Mouse (Mus musculus) splenic B cell, adult 2 months (primary cell): ENCODE data around the gene Gm17545.

Experiments used
- DNase-seq: peaks from one replicate; pipeline ENCODE4 v3.0.0-alpha.2; 2011; ENCODE audit warnings: low read depth, low spot score
- H3K27me3 ChIP-seq: 2 replicates; pipeline ENCODE4 v1.6.1; 2012; ENCODE audit warnings: mild to moderate bottlenecking, low read length, moderate library complexity, mixed read lengths; ENCODE audit not compliant: control insufficient read depth, poor library complexity, insufficient read depth, severe bottlenecking
- H3K36me3 ChIP-seq: 2 replicates; pipeline ENCODE4 v1.6.1; 2012; ENCODE audit warnings: mild to moderate bottlenecking, low read length, moderate library complexity, mixed read lengths; ENCODE audit not compliant: control insufficient read depth, poor library complexity, insufficient read depth, severe bottlenecking

The Gm17545 gene

GRCm38 (mm10) chr9:22428666-22429410, 25.3 kb upstream of the Gm17545 start:
- H3K36me3 ChIP-seq: no peaks in the 10 kb centered on the region
- H3K27me3 ChIP-seq: no peaks in the 10 kb centered on the region
- no peak for DNase-seq

DNA sequence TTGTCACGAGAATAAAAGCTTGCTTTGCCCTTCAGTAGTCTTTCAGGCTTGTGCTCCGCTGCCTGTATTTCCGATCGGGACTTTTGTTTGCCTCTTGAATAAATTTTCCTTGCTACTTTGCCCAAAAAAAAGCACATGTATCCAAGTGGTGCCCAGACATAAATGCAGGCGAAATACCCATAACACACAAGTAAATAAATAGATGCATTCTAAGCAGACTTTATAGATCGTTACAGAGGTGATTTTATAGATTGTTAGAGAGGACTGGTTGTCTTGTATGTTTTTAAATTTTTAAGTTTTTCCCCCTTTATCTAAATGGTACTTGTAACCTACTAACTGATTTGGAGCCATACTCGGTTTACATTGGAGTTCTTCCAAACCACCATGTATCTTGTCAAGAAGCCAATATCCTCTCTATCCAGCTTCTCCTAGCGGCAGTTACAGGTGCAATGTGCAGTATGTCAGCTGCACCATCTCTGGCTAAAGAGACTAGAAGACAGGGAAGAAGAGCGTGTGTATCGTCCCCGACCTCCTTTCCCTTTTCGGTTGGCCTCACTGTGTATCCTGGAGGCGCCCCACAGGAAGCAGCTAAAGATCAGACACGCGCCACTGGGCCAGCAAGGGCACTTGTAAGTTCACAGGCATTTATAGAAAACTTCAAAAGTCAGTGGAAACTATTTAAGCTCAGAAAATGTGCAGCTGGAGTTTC, 24.4 kb upstream of the Gm17545 start:
- no peaks in the 10 kb centered on the region for H3K27me3 ChIP-seq
- DNase-seq: peak; percentile 50
- H3K36me3 ChIP-seq: no peaks in the 10 kb centered on the region

GRCm38 (mm10) chr9:22430315-22430840, 23.7 kb upstream of the Gm17545 start:
- peak; percentile 43 for DNase-seq
- Histone ChIP-seq H3K27me3 (no peaks in the 10 kb centered on the region), H3K36me3 (no peaks in the 10 kb centered on the region)

GRCm38 (mm10) chr9:22433221-22433620, 20.9 kb upstream of the Gm17545 start:
- Histone ChIP-seq H3K27me3 (no peaks in the 10 kb centered on the region), H3K36me3 (no peaks in the 10 kb centered on the region)
- DNase-seq: no peak

DNA sequence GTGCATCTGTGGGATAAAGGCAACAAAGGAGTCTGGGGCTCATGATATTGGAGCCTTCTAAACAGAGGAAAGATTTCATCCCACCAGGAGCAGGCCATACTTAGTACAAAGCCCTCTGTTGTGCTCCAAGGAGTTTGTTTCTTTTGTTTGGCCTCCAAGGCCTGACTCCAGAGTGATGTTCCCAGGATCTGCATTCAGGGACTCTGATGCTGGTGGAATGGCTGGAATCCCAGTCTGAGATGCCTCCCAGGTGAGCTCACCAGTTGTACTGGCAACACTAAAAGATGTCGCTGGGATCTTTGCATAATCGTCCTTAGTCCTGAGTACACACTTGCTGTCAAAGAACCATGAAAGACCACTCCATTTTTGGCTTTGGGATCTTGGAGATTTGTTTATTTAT, 20.0 kb upstream of the Gm17545 start:
- no peaks in the 10 kb centered on the region for H3K27me3 ChIP-seq
- H3K36me3 ChIP-seq: no peaks in the 10 kb centered on the region
- no peak for DNase-seq

- H3K27me3 ChIP-seq: no peaks in the 10 kb centered on the region
- no peak for DNase-seq
- no peaks in the 10 kb centered on the region for H3K36me3 ChIP-seq
Measured at GRCm38 (mm10) chr9:22438826-22439225, 15.3 kb upstream of the Gm17545 start.

- Histone ChIP-seq H3K36me3 (peaks cover 2% of the 10 kb centered on the region; the same call in 1 of the 2 replicates), H3K27me3 (no peaks in the 10 kb centered on the region)
- no peak for DNase-seq
Measured at GRCm38 (mm10) chr9:22443157-22443556, 10.9 kb upstream of the Gm17545 start.

- Histone ChIP-seq H3K27me3 (no peaks in the 10 kb centered on the region), H3K36me3 (peaks cover 3% of the 10 kb centered on the region; the same call in 1 of the 2 replicates)
- no peak for DNase-seq
Measured at GRCm38 (mm10) chr9:22445123-22445522, 9.0 kb upstream of the Gm17545 start.

- peaks cover 14% of the 10 kb centered on the region for H3K36me3 ChIP-seq
- no peaks in the 10 kb centered on the region for H3K27me3 ChIP-seq
- no peak for DNase-seq
Measured at GRCm38 (mm10) chr9:22447213-22447612, 6.9 kb upstream of the Gm17545 start.

GRCm38 (mm10) chr9:22448420-22448819, 5.7 kb upstream of the Gm17545 start:
- no peak for DNase-seq
- Histone ChIP-seq H3K36me3 (peaks cover 17% of the 10 kb centered on the region), H3K27me3 (no peaks in the 10 kb centered on the region)

DNA sequence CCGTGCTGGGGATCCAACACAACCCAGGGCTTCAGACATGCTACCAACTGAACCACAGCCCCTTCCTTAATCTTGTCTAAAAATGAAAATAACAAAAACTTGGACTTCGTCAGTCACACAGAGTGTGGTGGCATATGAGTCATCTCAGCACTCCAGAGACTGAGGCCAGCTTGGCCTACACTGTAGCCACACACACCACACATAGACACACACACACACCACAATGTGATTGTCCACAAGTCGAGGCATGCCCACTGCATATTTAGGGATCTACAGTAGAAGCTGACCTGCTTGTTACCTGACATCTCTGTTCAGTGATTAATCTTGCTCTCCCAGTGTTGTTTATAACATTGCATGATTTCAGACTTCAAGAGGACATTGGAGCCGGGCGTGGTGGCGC, 4.9 kb upstream of the Gm17545 start:
- no peak for DNase-seq
- peaks cover 18% of the 10 kb centered on the region for H3K36me3 ChIP-seq
- H3K27me3 ChIP-seq: no peaks in the 10 kb centered on the region

DNA sequence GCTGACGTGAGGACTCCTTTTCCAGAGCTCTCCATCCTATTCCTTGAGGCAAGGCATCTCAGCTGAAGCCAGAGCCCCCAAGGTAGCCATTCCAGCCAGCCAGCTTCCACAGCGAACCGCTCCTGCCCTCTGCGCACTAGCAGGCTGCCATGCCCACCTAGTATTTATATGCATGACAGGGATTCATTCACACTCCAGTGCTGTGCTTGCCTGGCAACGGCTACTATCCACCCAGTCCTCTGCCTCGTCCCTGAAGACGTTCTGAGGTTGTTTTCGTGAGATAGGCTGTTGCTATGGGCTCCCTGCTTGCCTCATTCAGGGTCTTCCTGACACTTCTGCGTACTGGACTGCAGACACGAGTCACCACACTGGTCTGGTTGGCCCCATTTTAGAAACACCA, 1.4 kb upstream of the Gm17545 start:
- DNase-seq: no peak
- peaks cover 26% of the 10 kb centered on the region for H3K36me3 ChIP-seq
- no peaks in the 10 kb centered on the region for H3K27me3 ChIP-seq

- Histone ChIP-seq H3K36me3 (peaks cover 25% of the 10 kb centered on the region), H3K27me3 (no peaks in the 10 kb centered on the region)
- no peak for DNase-seq
Measured at GRCm38 (mm10) chr9:22453501-22453924, 577 bp upstream of the Gm17545 start.

GRCm38 (mm10) chr9:22455041-22455440, 951 bp downstream of the Gm17545 start:
- DNase-seq: no peak
- H3K27me3 ChIP-seq: no peaks in the 10 kb centered on the region
- peaks cover 23% of the 10 kb centered on the region for H3K36me3 ChIP-seq

GRCm38 (mm10) chr9:22457142-22457835, 3.2 kb downstream of the Gm17545 start:
- H3K27me3 ChIP-seq: no peaks in the 10 kb centered on the region
- DNase-seq: peak; percentile 84
- H3K36me3 ChIP-seq: peaks cover 12% of the 10 kb centered on the region
